Comparison of ENCODE assay signal across 26 mouse cellular contexts in genomic region chr2:147374245-147374644, GRCm38 (mm10). TPM values are rescaled to one million over a fixed set of nuclear protein-coding genes. Genes with fewer than 3 reads are reported as not detected.
DNase-seq lines count a peak whose midpoint lies in the region; ATAC-seq lines count a peak whose summit lies in the region.
"Had no signal": no experiment of that assay in that cellular context is flagged by ENCODE, and none has a peak within 500 bp of the region (broad histone marks: within the 10 kb centered on the region; RNA-seq: fewer than 3 reads in every experiment).

No protein-coding gene starts in this region.

- peaks cover 88% of the 10 kb centered on the region for H3K27me3 ChIP-seq in neural tube, embryonic 15.5 days (replicated peaks)
- H3K27me3 ChIP-seq: CH12.LX had no signal

- no peaks in the 10 kb centered on the region for H3K4me1 ChIP-seq in neural tube, embryonic 15.5 days
- H3K4me1 ChIP-seq: forebrain, embryonic 13.5 days had no signal

- no peak overlapping the region for H3K9ac ChIP-seq in neural tube, embryonic 15.5 days (replicated peaks)
- H3K9ac ChIP-seq: embryonic facial prominence, embryonic 12.5 days; forebrain, embryonic 13.5 days; forebrain, embryonic 15.5 days; forebrain, postnatal 0 days had no signal

- H3K9me3 ChIP-seq in neural tube, embryonic 15.5 days (replicated peaks): no peaks in the 10 kb centered on the region
- H3K9me3 ChIP-seq: embryonic facial prominence, embryonic 10.5 days; embryonic facial prominence, embryonic 12.5 days; forebrain, embryonic 13.5 days; forebrain, embryonic 15.5 days had no signal

- no peak overlapping the region for H3K27ac ChIP-seq in neural tube, embryonic 15.5 days (replicated peaks)
- H3K27ac ChIP-seq: embryonic facial prominence, embryonic 10.5 days; embryonic facial prominence, embryonic 12.5 days; forebrain, embryonic 13.5 days; forebrain, embryonic 15.5 days had no signal

- peak; percentile 13 for DNase-seq in embryo, embryonic 10.5 days (ENCODE audit: low spot score)
- no peak for DNase-seq in embryo, embryonic 11 days
- peak; percentile 24 for DNase-seq in neural tube, embryonic 10.5 days (ENCODE audit: extremely low spot score, low spot score)
- DNase-seq in ZHBTc4 (ENCODE audit: low read depth, low spot score): peak; percentile 22
- DNase-seq: adrenal gland, adult 2 months; adrenal gland, postnatal 10 days; adrenal gland, postnatal 25 days; B cell, adult 2 months; cerebellum, adult 11 months; cerebellum, adult 18-20 months; cerebellum, adult 8-10 months; cerebellum, adult 9-11 months; cerebellum, postnatal 14 days; cerebellum, postnatal 36 days; forebrain, postnatal 0 days had no signal

- no peak for ATAC-seq in neural tube, embryonic 15.5 days (ENCODE audit: low FRiP score)
- ATAC-seq in monocyte, adult 5-6 weeks (replicated peaks; ENCODE audit: insufficient number of reproducible peaks, low FRiP score, low TSS enrichment, poor library complexity, severe bottlenecking): no peak
- ATAC-seq: CD4-positive, CD25-positive, alpha-beta regulatory T cell, adult 4 months; forebrain, embryonic 13.5 days; forebrain, postnatal 0 days; Patski had no signal

- H3K4me3 ChIP-seq in neural tube, embryonic 15.5 days (replicated peaks): no peak overlapping the region
- H3K4me3 ChIP-seq: embryonic facial prominence, embryonic 12.5 days; forebrain, embryonic 13.5 days; forebrain, embryonic 15.5 days had no signal

- H3K4me2 ChIP-seq in neural tube, embryonic 15.5 days: no peak overlapping the region
- H3K4me2 ChIP-seq: embryonic facial prominence, embryonic 12.5 days; forebrain, embryonic 13.5 days; forebrain, embryonic 15.5 days had no signal

- 2% methylated on average over 4 of the region's 4 CpGs for WGBS in neural tube, embryonic 15.5 days

- no peaks in the 10 kb centered on the region for H3K36me3 ChIP-seq in neural tube, embryonic 15.5 days
- H3K36me3 ChIP-seq: embryonic facial prominence, embryonic 10.5 days; embryonic facial prominence, embryonic 12.5 days; forebrain, embryonic 15.5 days; G1E had no signal

RNA-seq across cellular contexts. Expression of gene Pax1, which starts 12.5 kb away (rescaled TPM):
- 0.74 and 20.4 TPM in 2 replicates for polyA plus RNA-seq in neural tube, embryonic 15.5 days (2015; fragmentation: Nextera tagmentation; extraction: Ambion mirVana)
- total RNA-seq in monocyte, adult 5-6 weeks (2017): not detected in 3 replicates
- total RNA-seq: adrenal gland, adult 2 months; adrenal gland, postnatal 10 days; adrenal gland, postnatal 25 days; CH12.LX had no signal
- polyA plus RNA-seq: adrenal gland, adult 2 months; CD4-positive, CD25-positive, alpha-beta regulatory T cell, adult 4 months; cortical plate, adult 2 months; forebrain, embryonic 13.5 days; forebrain, embryonic 15.5 days; forebrain, postnatal 0 days; G1E; Patski had no signal
